8 mouse cellular contexts compared by ENCODE assay signal in the genomic region with DNA sequence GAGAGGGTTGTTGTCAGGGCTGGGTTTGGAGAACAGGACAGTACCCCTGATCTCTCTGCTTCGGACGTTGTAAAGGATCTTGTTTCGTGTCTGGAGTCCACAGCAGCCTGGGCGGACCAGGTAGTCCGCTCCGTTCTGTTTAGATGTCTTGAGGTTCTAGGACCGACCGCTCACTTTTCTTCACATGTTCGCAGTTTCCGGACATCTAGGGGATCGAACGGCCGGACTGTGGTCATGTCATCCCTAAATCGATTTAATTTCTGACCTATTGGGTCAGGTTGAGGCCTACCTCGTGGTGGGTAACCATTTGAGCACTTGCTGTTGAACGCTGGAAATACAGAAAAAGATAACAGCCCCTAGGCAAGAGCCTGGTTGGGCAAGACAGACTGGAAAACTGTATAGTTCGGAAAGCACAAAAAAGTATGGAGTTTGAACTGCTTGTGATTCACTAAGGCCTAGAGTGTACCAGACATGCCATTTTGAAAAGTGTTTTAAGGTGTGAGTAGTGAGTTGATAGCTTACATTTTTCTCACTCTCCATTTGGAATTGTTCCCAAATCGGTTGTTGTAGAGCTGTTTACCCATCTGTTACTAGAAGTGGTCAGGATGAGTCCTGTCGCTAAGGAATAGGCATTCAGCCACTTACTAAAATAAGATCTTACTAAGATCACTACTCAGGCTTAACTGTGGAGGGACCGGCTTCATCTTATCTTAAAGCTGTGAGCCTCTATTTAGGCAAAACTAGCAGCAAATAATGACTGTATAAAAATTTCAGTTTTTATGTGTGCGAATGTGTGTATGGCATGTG. TPM values are rescaled to one million over a fixed set of nuclear protein-coding genes. Genes with fewer than 3 reads are reported as not detected.
A peak's percentile ranks its signal among the peaks of the same experiment; 100 is the strongest.
DNase-seq lines count a peak whose midpoint lies in the region; ATAC-seq and TF ChIP-seq lines count a peak whose summit lies in the region.

No protein-coding gene starts in this region.

- no peak for DNase-seq in layer of hippocampus, adult 2 months (ENCODE audit: low spot score in 2 of 2)
- DNase-seq in layer of hippocampus, postnatal 10 days (ENCODE audit: low spot score in 2 of 2) = no peak
- no peak for DNase-seq in layer of hippocampus, adult 9-11 months
- no peak for DNase-seq in frontal cortex, postnatal 25 days (ENCODE audit: low spot score in 2 of 2)

- H3K27me3 ChIP-seq in intestine, embryonic 16.5 days (replicated peaks; ENCODE audit: control insufficient read depth, insufficient read depth, low read length) = no peaks in the 10 kb centered on the region
- peaks cover 5% of the 10 kb centered on the region; the same call in 1 of the 2 replicates for H3K27me3 ChIP-seq in neural tube, embryonic 13.5 days

- H3K9me3 ChIP-seq in intestine, embryonic 16.5 days (ENCODE audit: control insufficient read depth, low read length) = no peaks in the 10 kb centered on the region
- no peaks in the 10 kb centered on the region for H3K9me3 ChIP-seq in neural tube, embryonic 13.5 days

- peak overlapping the region; percentile 77 for H3K9ac ChIP-seq in intestine, embryonic 16.5 days (ENCODE audit: low read depth, low read length)
- H3K9ac ChIP-seq in neural tube, embryonic 13.5 days = peak overlapping the region; percentile 81

- H3K4me2 ChIP-seq in intestine, embryonic 16.5 days (ENCODE audit: low read depth, low read length) = peak overlapping the region; percentile 66
- peak overlapping the region; percentile 77 for H3K4me2 ChIP-seq in neural tube, embryonic 13.5 days

- no peaks in the 10 kb centered on the region for H3K36me3 ChIP-seq in intestine, embryonic 16.5 days (ENCODE audit: control insufficient read depth, insufficient read depth, low read length)
- 0 out of 2 replicates have a peak, but pooled peaks cover 3% of the 10 kb centered on the region for H3K36me3 ChIP-seq in neural tube, embryonic 13.5 days

- 0 out of 2 replicates have a peak, but pooled peaks have one; percentile 17 for TF ChIP-seq POLR2A in cortical plate, adult 2 months (IDR thresholded peaks at IDR 0.05; ENCODE audit: extremely low read depth, insufficient read depth, low read length)

- H3K4me3 ChIP-seq in layer of hippocampus, adult 2 months = peak overlapping the region; percentile 90
- peak overlapping the region; percentile 48 for H3K4me3 ChIP-seq in cortical plate, adult 2 months (ENCODE audit: insufficient read depth, low read length)
- H3K4me3 ChIP-seq in intestine, embryonic 16.5 days (ENCODE audit: low read length) = peak overlapping the region; percentile 74
- peak overlapping the region; percentile 72 for H3K4me3 ChIP-seq in neural tube, embryonic 13.5 days

- 12% methylated on average over 21 of the region's 21 CpGs for WGBS in intestine, embryonic 16.5 days
- 14% methylated on average over 21 of the region's 21 CpGs for WGBS in neural tube, embryonic 13.5 days

- peak; percentile 61 for ATAC-seq in intestine, embryonic 16.5 days
- no peak; the same call in 1 of the 2 replicates for ATAC-seq in neural tube, embryonic 13.5 days (ENCODE audit: low read depth)
- no peak; the same call in 1 of the 2 replicates for ATAC-seq in granulocyte monocyte progenitor cell, adult 5-6 weeks (replicated peaks; ENCODE audit: poor library complexity, severe bottlenecking)

- H3K27ac ChIP-seq in layer of hippocampus, adult 2 months = peak overlapping the region; percentile 93
- peak overlapping the region; percentile 8; the same call in 1 of the 2 replicates for H3K27ac ChIP-seq in cortical plate, adult 2 months (ENCODE audit: insufficient read depth, low read length)
- H3K27ac ChIP-seq in intestine, embryonic 16.5 days (ENCODE audit: low read length) = no peak overlapping the region
- peak overlapping the region; percentile 81 for H3K27ac ChIP-seq in neural tube, embryonic 13.5 days (replicated peaks)

- H3K4me1 ChIP-seq in cortical plate, adult 2 months (ENCODE audit: control insufficient read depth, insufficient read depth, low read length) = peaks cover 2% of the 10 kb centered on the region; the same call in 1 of the 2 replicates
- H3K4me1 ChIP-seq in intestine, embryonic 16.5 days (ENCODE audit: control insufficient read depth, insufficient read depth, low read length) = peaks cover 8% of the 10 kb centered on the region
- peaks cover 13% of the 10 kb centered on the region for H3K4me1 ChIP-seq in neural tube, embryonic 13.5 days (replicated peaks)

- TF ChIP-seq CTCF in layer of hippocampus, adult 2 months (conservative IDR thresholded peaks at IDR 0.05) = no peak
- no peak for TF ChIP-seq CTCF in cortical plate, adult 2 months (IDR thresholded peaks at IDR 0.05; ENCODE audit: extremely low read depth, insufficient read depth, low read length)

RNA-seq across cellular contexts. Expression of a gene that starts 15.3 kb away (rescaled TPM):
- 100 to 1,000 TPM; 189 to 195 TPM for total RNA-seq in layer of hippocampus, adult 2 months (2021)
- total RNA-seq in layer of hippocampus, postnatal 10 days (2021) = 100 to 1,000 TPM; 111 to 131 TPM
- polyA plus RNA-seq in cortical plate, adult 2 months (2012; rRNA removed) = 224 and 229 TPM in 2 replicates
- polyA plus RNA-seq in intestine, embryonic 16.5 days (2015; fragmentation: Nextera tagmentation; extraction: Ambion mirVana) = 17.6 and 18.7 TPM in 2 replicates
- 25.3 and 28.0 TPM in 2 replicates for polyA plus RNA-seq in neural tube, embryonic 13.5 days (2015; fragmentation: Nextera tagmentation; extraction: Ambion mirVana)
- not detected in 2 replicates for total RNA-seq in granulocyte monocyte progenitor cell, adult 5-6 weeks (2014; fragmentation: Nextera tagmentation)
- not detected in 2 replicates for total RNA-seq in granulocyte monocyte progenitor cell, adult 5-6 weeks (2017)

RNA-seq across cellular contexts. Expression of a gene that starts 42.7 kb away (rescaled TPM):
- under 1 TPM in 1 of 2 experiments, not detected in 1; 0.88 TPM for total RNA-seq in layer of hippocampus, adult 2 months (2021)
- total RNA-seq in layer of hippocampus, postnatal 10 days (2021) = under 1 TPM; 0.25 to 0.76 TPM
- polyA plus RNA-seq in cortical plate, adult 2 months (2012; rRNA removed) = 0.13 and 0.38 TPM in 2 replicates
- 69.0 and 91.0 TPM in 2 replicates for polyA plus RNA-seq in intestine, embryonic 16.5 days (2015; fragmentation: Nextera tagmentation; extraction: Ambion mirVana)
- 0.10 TPM in 1 of 2 replicates, not detected in the other for polyA plus RNA-seq in neural tube, embryonic 13.5 days (2015; fragmentation: Nextera tagmentation; extraction: Ambion mirVana)
- total RNA-seq in granulocyte monocyte progenitor cell, adult 5-6 weeks (2014; fragmentation: Nextera tagmentation) = not detected in 2 replicates
- not detected in 2 replicates for total RNA-seq in granulocyte monocyte progenitor cell, adult 5-6 weeks (2017)

Comparison
In these comparisons a context has a peak if more than half of its experiments do, and no peak if none do; other contexts are left out.
1. RNA of a gene that starts 15.3 kb away (total RNA-seq): 189 to 195 TPM in layer of hippocampus, adult 2 months and 111 to 131 TPM in layer of hippocampus, postnatal 10 days; not detected in granulocyte monocyte progenitor cell, adult 5-6 weeks; every median in the first group is over 100 times any median in the second.
2. Peak in every context shown above with its lines, with median percentiles within 50 percentile points of each other: H3K4me3 ChIP-seq.